Mouse (Mus musculus) adrenal gland, adult 18-20 months (tissue): ENCODE data around the gene 2310039H08Rik. TPM values are rescaled to one million over a fixed set of nuclear protein-coding genes. Genes with fewer than 3 reads are reported as not detected.

ENCODE experiments used
- DNase-seq, 2 experiments: peaks; one replicate each; pipeline ENCODE4 v3.0.0; 2021 to 2022; ENCODE audit warnings: low spot score in 2 of 2
- total RNA-seq, 2 experiments: library from RNA; stranded (reverse); gene quantifications; 1 replicate in 1 of 2; 2 replicates in 1 of 2; pipeline ENCODE4 v1.2.3; 2021

2310039H08Rik gene
- total RNA-seq, 2 experiments from 2014 or later, result 39.6 to 63.0 TPM

GRCm38 (mm10) chr17:46799680-46800079 lies 27.2 kb downstream of the 2310039H08Rik start:
- no peak for DNase-seq

DNA sequence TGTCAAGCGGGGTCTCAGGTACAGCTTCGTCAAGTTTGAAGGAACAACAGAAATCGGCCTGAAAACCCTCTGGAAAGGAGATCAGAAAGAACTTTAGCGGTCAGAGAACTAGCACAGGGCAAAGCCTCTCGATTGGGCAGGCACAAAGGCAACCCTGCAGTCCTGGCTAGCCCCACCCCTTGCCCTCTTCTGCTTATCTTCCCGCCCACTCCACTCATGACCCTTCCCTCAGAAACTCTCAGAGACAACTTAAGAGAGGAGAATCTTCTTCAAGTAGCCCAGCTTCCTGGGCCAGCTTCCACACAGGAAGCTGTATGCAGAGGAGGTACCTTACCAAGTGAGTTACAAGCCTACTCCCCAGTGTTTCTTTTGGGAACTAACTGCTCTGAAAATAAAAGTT lies 29.3 kb downstream of the 2310039H08Rik start:
- DNase-seq, result no peak

DNA sequence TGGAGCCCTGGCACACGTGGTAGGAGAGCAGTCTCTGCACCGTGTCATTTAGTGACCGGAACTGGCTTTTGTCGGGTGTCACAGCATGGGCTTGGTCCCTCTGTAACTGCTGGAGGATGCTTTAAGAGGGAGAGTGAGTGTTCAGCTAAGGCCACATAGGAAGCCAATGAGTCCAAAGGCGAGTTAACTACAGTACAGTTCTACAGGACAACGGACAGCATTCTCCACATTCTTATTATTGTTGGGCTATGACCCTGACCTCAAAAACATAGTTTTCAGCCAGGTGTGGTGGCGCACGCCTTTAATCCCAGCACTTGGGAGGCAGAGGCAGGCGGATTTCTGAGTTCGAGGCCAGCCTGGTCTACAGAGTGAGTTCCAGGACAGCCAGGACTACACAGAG lies 35.9 kb downstream of the 2310039H08Rik start:
- no peak for DNase-seq

GRCm38 (mm10) chr17:46809131-46809830 lies 36.8 kb downstream of the 2310039H08Rik start:
- DNase-seq, result no peak

DNA sequence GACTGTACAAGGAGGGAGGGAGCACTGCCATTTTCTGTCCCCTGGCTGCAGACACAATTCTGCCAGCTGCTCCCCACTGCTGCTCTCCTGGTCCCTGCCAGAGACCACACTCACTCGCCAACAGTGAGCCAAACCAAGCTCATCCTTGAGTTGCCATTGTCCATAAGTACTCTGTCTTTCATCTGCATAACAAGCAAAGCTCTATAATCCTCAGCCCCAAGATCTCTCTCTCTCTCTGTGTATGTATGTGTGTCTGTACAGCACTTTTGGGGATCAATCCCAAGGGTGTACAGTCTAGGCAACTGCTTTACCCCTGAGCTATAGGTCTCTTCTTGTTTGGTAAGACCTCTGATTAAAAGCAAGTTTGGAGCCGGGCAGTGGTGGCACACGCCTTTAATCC lies 38.2 kb downstream of the 2310039H08Rik start:
- no peak for DNase-seq

GRCm38 (mm10) chr17:46812442-46812841 lies 40.0 kb downstream of the 2310039H08Rik start:
- no peak for DNase-seq

- no peak for DNase-seq
These were observed 41.2 kb downstream of the 2310039H08Rik start for GRCm38 (mm10) chr17:46813637-46814036.

- no peak for DNase-seq
These were observed 42.1 kb downstream of the 2310039H08Rik start for GRCm38 (mm10) chr17:46814497-46814896.

DNA sequence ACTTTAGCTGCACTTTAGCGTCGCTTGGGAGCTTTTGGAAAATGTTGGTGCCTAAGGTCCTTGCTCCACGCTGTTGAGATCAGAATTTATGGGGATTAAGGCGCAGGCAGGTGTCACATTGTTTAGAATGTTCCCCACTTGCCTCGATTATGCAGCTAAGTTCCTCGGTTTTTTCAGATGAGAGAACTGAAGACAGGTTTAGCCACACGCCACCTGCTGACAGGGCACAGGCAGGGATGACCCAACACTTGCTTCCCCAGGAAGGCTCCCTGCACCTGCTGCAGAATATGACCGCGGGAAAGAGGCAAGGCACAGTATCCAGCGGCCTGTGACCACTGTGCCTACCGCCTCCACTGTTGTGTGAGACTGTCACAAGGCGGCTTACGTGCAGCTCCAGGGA lies 43.9 kb downstream of the 2310039H08Rik start:
- no peak for DNase-seq

DNA sequence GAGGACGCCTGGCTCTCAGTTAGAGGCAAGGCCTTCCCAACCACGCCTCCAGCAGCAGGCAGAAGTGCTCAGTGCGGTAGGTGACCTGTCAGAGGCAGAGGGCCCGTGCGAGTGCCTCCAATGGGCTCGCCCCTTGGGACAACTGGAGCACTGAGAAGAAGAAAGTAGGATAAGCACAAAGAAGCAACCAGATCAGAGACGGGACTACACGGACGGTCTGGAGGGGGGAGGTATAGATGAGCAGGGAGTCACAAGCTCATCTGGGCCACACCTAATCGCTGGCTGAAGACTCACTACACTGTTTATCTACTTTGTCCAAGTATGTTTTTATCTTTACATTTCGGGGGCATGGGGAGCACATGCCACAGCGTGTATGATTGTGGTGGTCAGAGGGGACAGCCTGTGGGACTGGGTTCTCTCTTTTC lies 45.3 kb downstream of the 2310039H08Rik start:
- no peak for DNase-seq

GRCm38 (mm10) chr17:46820628-46821027 lies 48.2 kb downstream of the 2310039H08Rik start:
- no peak for DNase-seq

Other genes starting within 250 kb of the 2310039H08Rik start
- 10 to 100 TPM; 24.8 to 30.1 TPM for gene Cul9, start 226.2 kb upstream of the 2310039H08Rik start, total RNA-seq
- 10 to 100 TPM; 40.8 to 66.6 TPM for gene Srf, start 216.5 kb upstream of the 2310039H08Rik start, total RNA-seq
- gene Ptk7, start 143.1 kb upstream of the 2310039H08Rik start, total RNA-seq, result 1 to 10 TPM; 2.7 to 5.8 TPM
- gene Klc4, start 126.6 kb upstream of the 2310039H08Rik start, total RNA-seq, result 10 to 100 TPM; 35.8 to 47.6 TPM
- gene Mrpl2, start 126.4 kb upstream of the 2310039H08Rik start, total RNA-seq, result 10 to 100 TPM; 97.8 to 99.8 TPM
- gene Cul7, start 122.3 kb upstream of the 2310039H08Rik start, total RNA-seq, result 10 to 100 TPM; 32.1 to 36.3 TPM
- gene Rrp36, start 98.3 kb upstream of the 2310039H08Rik start, total RNA-seq, result 10 to 100 TPM; 25.9 to 29.8 TPM
- 100 to 1,000 TPM; 100 to 107 TPM for gene Mea1, start 93.8 kb upstream of the 2310039H08Rik start, total RNA-seq
- 10 to 100 TPM; 47.6 to 69.9 TPM for gene Klhdc3, start 91.7 kb upstream of the 2310039H08Rik start, total RNA-seq
- gene Ppp2r5d, start 67.5 kb upstream of the 2310039H08Rik start, total RNA-seq, result 10 to 100 TPM; 40.2 to 46.5 TPM
- gene Pex6, start 61.2 kb upstream of the 2310039H08Rik start, total RNA-seq, result 10 to 100 TPM; 64.1 to 70.7 TPM
- gene Gnmt, start 43.5 kb upstream of the 2310039H08Rik start, total RNA-seq, result 1 to 10 TPM; 1.2 to 2.0 TPM
- gene Cnpy3, start 20.4 kb upstream of the 2310039H08Rik start, total RNA-seq, result 10 to 100 TPM; 44.8 to 55.9 TPM
- gene Ptcra, start 8.9 kb upstream of the 2310039H08Rik start, total RNA-seq, result not detected
- 100 to 1,000 TPM in 1 of 2 experiments, 10 to 100 TPM in 1; 93.5 to 103 TPM for gene Rpl7l1, start 10.0 kb downstream of the 2310039H08Rik start, total RNA-seq
- 10 to 100 TPM; 16.7 to 18.2 TPM for gene Bicral, start 85.8 kb downstream of the 2310039H08Rik start, total RNA-seq
- 10 to 100 TPM; 19.6 to 23.9 TPM for gene Tbcc, start 118.0 kb downstream of the 2310039H08Rik start, total RNA-seq
- not detected for gene Prph2, start 137.8 kb downstream of the 2310039H08Rik start, total RNA-seq
- gene Ubr2, start 237.9 kb downstream of the 2310039H08Rik start, total RNA-seq, result 10 to 100 TPM; 62.1 to 87.8 TPM